Mouse (Mus musculus): Measurements from ENCODE around the gene Gzf1. TPM values are rescaled to one million over a fixed set of nuclear protein-coding genes. Genes with fewer than 3 reads are reported as not detected.
A peak's percentile ranks its signal among the peaks of the same experiment; 100 is the strongest.

Gene Gzf1
- polyA plus RNA-seq, 1 experiment from 2014 or later, result 14.3 TPM

DNA sequence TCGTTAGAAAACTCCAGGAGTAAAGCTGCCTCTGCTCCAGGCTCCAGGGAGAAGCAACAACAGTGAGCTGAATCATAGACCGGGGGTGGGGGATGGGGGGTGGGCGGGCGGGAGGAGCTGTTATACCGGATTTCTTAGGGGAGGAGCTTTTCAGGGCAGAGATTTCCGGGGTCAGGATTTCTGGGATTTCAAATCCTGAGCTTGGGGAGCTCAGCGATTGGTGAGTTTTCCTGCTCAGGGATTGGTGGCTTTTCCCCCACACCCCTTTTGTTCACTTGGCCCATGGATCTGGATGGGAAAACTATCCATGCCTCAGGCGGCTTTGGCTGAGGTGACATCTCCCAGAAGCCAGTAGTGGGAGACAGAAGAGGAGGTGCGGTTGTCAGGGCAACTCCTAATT lies 1.5 kb upstream of the Gzf1 start:
- Histone ChIP-seq H3K9ac (peak overlapping the region; percentile 38; the same call in 1 of the 2 replicates), H3K27me3 (no peaks in the 10 kb centered on the region), H3K9me3 (replicated peaks) (no peaks in the 10 kb centered on the region), H3K4me2 (peak overlapping the region; percentile 88), H3K4me1 (replicated peaks) (peaks cover 39% of the 10 kb centered on the region), H3K36me3 (peaks cover 25% of the 10 kb centered on the region), H3K27ac (peak overlapping the region; percentile 92), H3K4me3 (peak overlapping the region; percentile 27)
- 6% methylated on average over 9 of the region's 9 CpGs for WGBS
- ATAC-seq (replicated peaks; ENCODE audit: insufficient number of reproducible peaks, insufficient read depth, low FRiP score, low read depth), result no peak

DNA sequence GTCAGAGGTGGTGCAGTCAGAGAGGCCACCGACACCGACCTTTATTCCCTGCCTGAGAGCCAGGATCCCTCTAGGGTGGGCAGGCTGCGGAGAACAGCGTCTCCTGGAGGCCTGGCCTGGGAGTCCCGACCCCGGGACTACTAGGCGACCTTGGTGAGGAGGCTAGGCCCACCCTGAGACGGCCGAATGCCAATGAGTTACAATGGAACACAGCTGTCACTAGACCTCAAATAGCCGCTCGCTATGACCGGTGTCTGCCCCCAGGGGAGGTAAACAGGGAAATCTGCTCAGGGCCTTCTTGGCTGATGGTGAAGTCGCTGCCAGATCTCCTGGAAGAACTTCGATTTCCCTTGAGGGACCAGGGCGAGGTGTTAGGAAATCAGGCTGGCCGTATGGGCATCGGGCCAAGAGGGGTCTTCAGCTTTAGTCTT lies 653 bp downstream of the Gzf1 start:
- H3K9ac ChIP-seq, result peak overlapping the region; percentile 81
- H3K4me3 ChIP-seq, result peak overlapping the region; percentile 91
- no peaks in the 10 kb centered on the region for H3K27me3 ChIP-seq
- peak; percentile 57 for ATAC-seq (replicated peaks; ENCODE audit: insufficient number of reproducible peaks, insufficient read depth, low FRiP score, low read depth)
- H3K27ac ChIP-seq, result peak overlapping the region; percentile 91
- no peaks in the 10 kb centered on the region for H3K9me3 ChIP-seq (replicated peaks)
- WGBS, result 2% methylated on average over 17 of the region's 17 CpGs
- H3K36me3 ChIP-seq, result peaks cover 34% of the 10 kb centered on the region
- peaks cover 39% of the 10 kb centered on the region for H3K4me1 ChIP-seq (replicated peaks)
- H3K4me2 ChIP-seq, result peak overlapping the region; percentile 88

DNA sequence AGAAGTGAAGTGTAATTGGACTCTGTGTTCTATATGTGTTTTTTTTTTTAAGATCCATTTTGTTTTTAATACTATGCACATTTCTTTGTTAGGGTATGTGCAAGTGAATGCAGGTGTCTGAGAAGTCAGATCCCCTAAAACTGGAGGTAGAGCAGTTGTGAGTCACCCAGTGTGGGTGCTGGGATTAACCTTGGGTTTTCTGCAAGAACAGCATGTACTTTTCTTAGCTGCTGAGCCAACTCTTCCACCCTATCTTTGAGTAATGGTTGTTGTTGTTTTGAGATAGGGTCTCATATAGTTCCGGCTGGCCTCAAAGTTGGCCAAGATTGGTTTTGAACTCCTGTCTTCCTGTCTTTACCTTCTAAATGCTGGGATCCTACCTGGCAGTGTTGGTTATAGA lies 2.2 kb downstream of the Gzf1 start:
- Histone ChIP-seq H3K4me2 (no peak overlapping the region), H3K27ac (no peak overlapping the region)
- WGBS, result 81% methylated on average over 1 of the region's 1 CpGs

DNA sequence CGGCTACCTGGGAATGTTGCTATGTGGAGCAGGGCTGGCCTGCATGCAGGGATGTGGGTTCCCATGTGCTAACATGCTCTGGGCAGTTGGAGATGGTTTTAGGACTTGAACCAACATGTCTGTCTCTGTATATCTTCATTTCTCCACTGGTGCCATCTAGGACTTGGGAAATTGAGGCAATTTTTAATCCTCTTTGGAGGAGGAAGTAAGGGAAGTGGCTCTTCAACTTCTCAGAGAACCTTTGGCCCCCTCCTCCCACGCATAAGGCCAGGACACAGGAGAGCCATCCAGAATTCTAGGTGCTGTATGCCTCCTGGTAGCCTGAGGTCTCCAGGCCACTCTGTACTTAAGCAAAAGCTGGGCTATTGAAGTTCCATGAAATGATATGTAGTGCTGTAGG lies 4.1 kb downstream of the Gzf1 start:
- Histone ChIP-seq H3K36me3 (peaks cover 49% of the 10 kb centered on the region), H3K4me2 (no peak overlapping the region), H3K4me3 (no peak overlapping the region), H3K9ac (no peak overlapping the region), H3K27ac (no peak overlapping the region), H3K4me1 (replicated peaks) (peaks cover 21% of the 10 kb centered on the region), H3K27me3 (no peaks in the 10 kb centered on the region), H3K9me3 (replicated peaks) (no peaks in the 10 kb centered on the region)
- no peak for ATAC-seq (replicated peaks; ENCODE audit: insufficient number of reproducible peaks, insufficient read depth, low FRiP score, low read depth)
- whole genome bisulfite sequencing, result 89% methylated on average over 2 of the region's 2 CpGs

More for the DNA sequence above, 2.2 kb downstream of the Gzf1 start:
- Histone ChIP-seq H3K36me3 (peaks cover 39% of the 10 kb centered on the region), H3K4me3 (no peak overlapping the region), H3K4me1 (replicated peaks) (peaks cover 36% of the 10 kb centered on the region), H3K9ac (no peak overlapping the region), H3K9me3 (replicated peaks) (no peaks in the 10 kb centered on the region), H3K27me3 (no peaks in the 10 kb centered on the region)
- no peak for ATAC-seq (replicated peaks; ENCODE audit: insufficient number of reproducible peaks, insufficient read depth, low FRiP score, low read depth)

DNA sequence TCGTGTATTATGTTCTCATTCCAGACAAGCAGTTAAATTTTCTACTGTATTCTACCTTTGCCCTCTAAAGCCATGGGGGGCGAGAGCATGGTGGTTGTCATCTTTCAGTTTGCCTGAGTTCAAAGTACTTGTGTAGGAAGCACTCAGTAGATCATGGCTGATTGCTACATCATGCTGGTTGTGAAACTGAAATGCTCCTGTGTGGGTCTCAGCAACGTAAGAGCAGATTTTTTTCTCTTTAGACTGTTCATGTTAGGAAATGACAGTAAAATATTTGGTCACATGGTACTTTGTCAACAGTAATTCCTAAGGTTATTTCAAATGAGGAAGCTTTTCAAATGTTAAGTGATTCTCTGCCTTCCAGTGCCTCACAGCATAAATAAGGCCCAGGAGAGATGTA lies 4.9 kb downstream of the Gzf1 start:
- Histone ChIP-seq H3K4me3 (no peak overlapping the region), H3K4me1 (replicated peaks) (peaks cover 17% of the 10 kb centered on the region), H3K4me2 (no peak overlapping the region), H3K27ac (no peak overlapping the region), H3K36me3 (peaks cover 57% of the 10 kb centered on the region), H3K9me3 (replicated peaks) (no peaks in the 10 kb centered on the region), H3K27me3 (no peaks in the 10 kb centered on the region), H3K9ac (no peak overlapping the region)
- 90% methylated on average over 3 of the region's 3 CpGs for WGBS
- no peak for ATAC-seq (replicated peaks; ENCODE audit: insufficient number of reproducible peaks, insufficient read depth, low FRiP score, low read depth)

DNA sequence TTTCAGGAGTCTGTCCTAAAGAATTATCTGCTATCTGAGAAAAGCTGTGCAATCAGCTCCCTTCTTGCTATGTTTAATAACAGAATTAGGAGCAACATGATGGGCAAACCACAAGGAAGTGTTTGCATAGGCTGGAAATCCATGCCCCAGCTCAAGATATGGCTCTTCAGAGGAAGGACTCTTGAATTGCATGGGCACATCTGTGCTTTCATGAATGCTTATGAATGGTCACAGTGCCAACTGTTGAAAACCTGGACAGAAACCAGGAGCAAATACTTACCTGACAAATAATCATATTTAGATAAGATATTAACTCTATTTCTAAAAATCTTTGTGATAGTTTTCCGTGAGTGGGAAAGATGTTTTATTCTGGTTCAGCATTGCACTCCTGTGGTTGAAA lies 6.0 kb downstream of the Gzf1 start:
- H3K27ac ChIP-seq, result no peak overlapping the region
- peaks cover 68% of the 10 kb centered on the region for H3K36me3 ChIP-seq
- H3K4me2 ChIP-seq, result no peak overlapping the region
- no peak overlapping the region for H3K4me3 ChIP-seq
- H3K9ac ChIP-seq, result no peak overlapping the region
- 56% methylated on average over 1 of the region's 1 CpGs for WGBS
- peaks cover 12% of the 10 kb centered on the region for H3K4me1 ChIP-seq (replicated peaks)
- H3K9me3 ChIP-seq (replicated peaks), result no peaks in the 10 kb centered on the region
- no peaks in the 10 kb centered on the region for H3K27me3 ChIP-seq
- no peak for ATAC-seq (replicated peaks; ENCODE audit: insufficient number of reproducible peaks, insufficient read depth, low FRiP score, low read depth)

DNA sequence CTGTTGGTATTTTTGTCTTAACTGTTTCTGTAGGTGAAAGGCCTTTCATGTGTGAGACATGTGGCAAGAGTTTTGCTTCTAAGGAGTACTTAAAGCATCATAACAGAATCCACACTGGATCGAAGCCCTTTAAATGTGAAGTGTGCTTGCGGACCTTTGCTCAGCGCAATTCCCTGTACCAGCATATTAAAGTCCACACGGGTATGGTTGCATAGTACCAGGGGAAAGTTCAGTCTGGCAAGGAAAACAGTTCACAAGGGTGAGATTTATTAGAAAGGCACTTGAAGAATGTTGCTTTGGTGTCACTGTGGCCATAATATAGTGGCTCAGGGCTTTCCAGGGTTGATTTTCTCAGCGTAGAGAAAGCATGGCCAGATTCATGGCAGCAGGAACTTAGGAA lies 7.1 kb downstream of the Gzf1 start:
- ATAC-seq (replicated peaks; ENCODE audit: insufficient number of reproducible peaks, insufficient read depth, low FRiP score, low read depth), result no peak
- peaks cover 74% of the 10 kb centered on the region for H3K36me3 ChIP-seq
- no peak overlapping the region for H3K4me2 ChIP-seq
- H3K4me3 ChIP-seq, result no peak overlapping the region
- peaks cover 9% of the 10 kb centered on the region for H3K4me1 ChIP-seq (replicated peaks)
- H3K9me3 ChIP-seq (replicated peaks), result no peaks in the 10 kb centered on the region
- H3K27ac ChIP-seq, result no peak overlapping the region
- no peak overlapping the region for H3K9ac ChIP-seq
- WGBS, result 96% methylated on average over 5 of the region's 5 CpGs
- no peaks in the 10 kb centered on the region for H3K27me3 ChIP-seq

DNA sequence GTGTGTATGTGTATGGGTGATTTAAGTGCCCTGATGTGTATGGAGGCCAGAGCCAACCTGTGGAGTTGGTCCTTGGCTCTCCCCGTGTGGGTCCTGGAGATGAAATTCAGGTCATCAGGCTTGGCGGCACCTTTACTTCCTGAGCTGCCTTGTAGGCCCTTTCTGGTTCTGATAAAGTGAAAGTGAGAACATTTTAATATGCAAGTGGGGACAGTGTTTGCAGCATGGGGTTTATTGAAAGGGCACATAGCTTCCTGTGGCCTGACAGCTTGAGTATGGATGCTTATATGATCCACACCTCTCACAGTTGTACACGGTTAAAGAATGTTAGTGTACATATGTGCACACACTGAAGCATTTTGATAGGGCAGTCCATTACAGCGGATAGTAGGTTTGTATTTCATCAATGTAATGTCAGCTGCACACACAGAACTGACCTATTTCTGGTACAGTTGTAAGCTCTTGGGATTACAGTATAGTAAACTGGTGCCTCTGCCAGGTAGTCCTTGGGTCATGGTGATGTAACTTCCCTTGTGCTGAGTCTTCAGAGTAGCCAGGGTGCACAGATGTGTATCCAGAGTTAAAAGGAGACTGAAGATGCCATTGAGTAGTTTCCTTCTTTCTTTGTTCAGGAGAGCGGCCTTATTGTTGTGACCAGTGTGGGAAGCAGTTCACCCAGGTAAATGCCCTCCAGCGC lies 8.8 kb downstream of the Gzf1 start:
- Histone ChIP-seq H3K27ac (no peak overlapping the region), H3K36me3 (peaks cover 62% of the 10 kb centered on the region), H3K9ac (no peak overlapping the region), H3K4me3 (no peak overlapping the region), H3K4me2 (no peak overlapping the region), H3K4me1 (replicated peaks) (peaks cover 14% of the 10 kb centered on the region), H3K9me3 (replicated peaks) (no peaks in the 10 kb centered on the region), H3K27me3 (no peaks in the 10 kb centered on the region)
- WGBS, result 89% methylated on average over 6 of the region's 6 CpGs
- ATAC-seq (replicated peaks; ENCODE audit: insufficient number of reproducible peaks, insufficient read depth, low FRiP score, low read depth), result no peak

DNA sequence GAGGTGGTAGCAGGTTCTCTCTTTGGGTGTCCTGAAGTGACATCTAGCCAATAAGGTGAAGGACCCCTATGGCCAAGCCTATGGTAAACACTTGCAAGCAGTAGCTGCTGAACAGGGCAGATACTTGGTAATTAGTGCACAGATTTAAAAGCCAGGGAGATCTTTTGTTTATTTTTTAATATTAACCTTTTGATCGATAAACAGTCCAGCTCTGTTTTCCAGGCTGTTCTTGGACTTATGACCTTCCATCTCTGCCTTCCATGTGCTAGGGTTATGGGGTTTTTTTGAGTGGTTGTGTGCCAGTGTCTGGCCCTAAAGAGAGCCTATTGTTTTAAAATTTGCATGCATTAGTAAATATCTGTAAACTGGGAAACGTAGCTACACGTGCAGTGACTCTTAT lies 9.5 kb downstream of the Gzf1 start:
- peaks cover 14% of the 10 kb centered on the region for H3K4me1 ChIP-seq (replicated peaks)
- no peak overlapping the region for H3K4me2 ChIP-seq
- H3K27ac ChIP-seq, result no peak overlapping the region
- H3K9me3 ChIP-seq (replicated peaks), result no peaks in the 10 kb centered on the region
- no peak for ATAC-seq (replicated peaks; ENCODE audit: insufficient number of reproducible peaks, insufficient read depth, low FRiP score, low read depth)
- H3K27me3 ChIP-seq, result no peaks in the 10 kb centered on the region
- H3K4me3 ChIP-seq, result no peak overlapping the region
- 83% methylated on average over 3 of the region's 3 CpGs for WGBS
- H3K36me3 ChIP-seq, result peaks cover 64% of the 10 kb centered on the region
- no peak overlapping the region for H3K9ac ChIP-seq

DNA sequence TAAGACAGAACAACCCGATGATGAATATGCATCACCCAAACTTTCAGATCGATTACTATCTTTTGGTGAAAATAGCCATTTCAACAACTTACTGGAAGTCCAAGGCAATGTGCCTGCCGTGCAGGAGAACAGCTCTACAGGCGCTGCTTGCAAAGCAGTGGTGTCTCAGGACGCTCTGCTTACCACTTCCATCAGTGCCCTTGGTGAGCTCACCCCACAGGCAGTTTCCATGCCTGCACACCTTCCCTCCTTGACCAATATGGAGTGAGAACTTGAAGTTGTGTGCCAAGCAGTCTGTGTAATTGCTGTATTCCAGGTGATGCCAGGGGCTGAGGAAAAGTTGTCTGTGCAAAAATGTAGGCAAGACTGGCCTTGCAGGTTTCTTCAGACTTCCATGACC lies 10.0 kb downstream of the Gzf1 start:
- Histone ChIP-seq H3K4me1 (replicated peaks) (peaks cover 14% of the 10 kb centered on the region), H3K4me3 (no peak overlapping the region), H3K9me3 (replicated peaks) (no peaks in the 10 kb centered on the region), H3K9ac (no peak overlapping the region), H3K36me3 (peaks cover 64% of the 10 kb centered on the region), H3K27ac (no peak overlapping the region), H3K27me3 (no peaks in the 10 kb centered on the region), H3K4me2 (no peak overlapping the region)
- no peak for ATAC-seq (replicated peaks; ENCODE audit: insufficient number of reproducible peaks, insufficient read depth, low FRiP score, low read depth)
- WGBS, result 91% methylated on average over 5 of the region's 5 CpGs

DNA sequence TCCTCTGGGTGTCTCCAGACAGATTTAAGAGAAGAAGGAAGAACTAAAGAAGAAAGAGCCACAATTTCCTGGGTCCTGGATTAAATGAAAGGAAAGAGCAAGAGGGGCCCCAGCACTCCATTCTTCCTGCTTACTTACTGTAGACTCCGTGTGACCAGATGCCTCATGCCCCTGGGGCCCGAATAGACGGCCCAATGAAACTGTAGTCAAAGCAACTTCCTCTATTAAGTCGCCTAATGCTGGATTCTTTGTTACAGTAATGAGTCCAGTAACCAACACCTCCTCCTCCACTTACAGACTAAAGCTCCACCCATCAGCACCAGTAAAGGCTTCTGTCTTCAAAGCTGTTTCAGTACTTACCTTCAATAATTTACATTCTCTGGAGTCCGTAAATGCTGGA lies 17.7 kb downstream of the Gzf1 start:
- no peak for ATAC-seq (replicated peaks; ENCODE audit: insufficient number of reproducible peaks, insufficient read depth, low FRiP score, low read depth)
- 78% methylated on average over 5 of the region's 5 CpGs for WGBS
- no peak overlapping the region for H3K4me3 ChIP-seq
- no peaks in the 10 kb centered on the region for H3K9me3 ChIP-seq (replicated peaks)
- no peaks in the 10 kb centered on the region for H3K27me3 ChIP-seq
- H3K9ac ChIP-seq, result no peak overlapping the region
- no peak overlapping the region for H3K4me2 ChIP-seq
- no peaks in the 10 kb centered on the region for H3K4me1 ChIP-seq (replicated peaks)
- no peak overlapping the region for H3K27ac ChIP-seq
- H3K36me3 ChIP-seq, result peaks cover 44% of the 10 kb centered on the region

Data from heart, embryonic 15.5 days (tissue).